Mouse (Mus musculus) erythroid progenitor cell, adult 5-6 weeks (primary cell): Measurements from ENCODE around the gene Clybl. TPM values are rescaled to one million over a fixed set of nuclear protein-coding genes. Genes with fewer than 3 reads are reported as not detected.

ENCODE experiments used
- ATAC-seq: replicated peaks from 2 replicates; pipeline ENCODE4 v1.8.0; 2016; ENCODE audit warnings: moderate number of reproducible peaks, mild to moderate bottlenecking, moderate TSS enrichment, inconsistent platforms; ENCODE audit not compliant: poor library complexity, low FRiP score, severe bottlenecking
- total RNA-seq, 2 experiments: library from RNA; stranded (forward) in 1 of 2; stranded (reverse) in 1 of 2; fragments of 150-400 nt in 1 of 2; fragments of 186-747, 209-891 nt in 1 of 2; gene quantifications; 2 replicates each; pipeline versions ENCODE4 v1.2.3 to v1.2.4; 2015 to 2017; ENCODE audit warnings: low replicate concordance in 2 of 2

Gene Clybl
- 23.5 and 31.4 TPM in 2 replicates for total RNA-seq (2015; ENCODE audit: low replicate concordance)
- total RNA-seq (2017; ENCODE audit: low replicate concordance) = 13.9 and 15.2 TPM in 2 replicates

DNA sequence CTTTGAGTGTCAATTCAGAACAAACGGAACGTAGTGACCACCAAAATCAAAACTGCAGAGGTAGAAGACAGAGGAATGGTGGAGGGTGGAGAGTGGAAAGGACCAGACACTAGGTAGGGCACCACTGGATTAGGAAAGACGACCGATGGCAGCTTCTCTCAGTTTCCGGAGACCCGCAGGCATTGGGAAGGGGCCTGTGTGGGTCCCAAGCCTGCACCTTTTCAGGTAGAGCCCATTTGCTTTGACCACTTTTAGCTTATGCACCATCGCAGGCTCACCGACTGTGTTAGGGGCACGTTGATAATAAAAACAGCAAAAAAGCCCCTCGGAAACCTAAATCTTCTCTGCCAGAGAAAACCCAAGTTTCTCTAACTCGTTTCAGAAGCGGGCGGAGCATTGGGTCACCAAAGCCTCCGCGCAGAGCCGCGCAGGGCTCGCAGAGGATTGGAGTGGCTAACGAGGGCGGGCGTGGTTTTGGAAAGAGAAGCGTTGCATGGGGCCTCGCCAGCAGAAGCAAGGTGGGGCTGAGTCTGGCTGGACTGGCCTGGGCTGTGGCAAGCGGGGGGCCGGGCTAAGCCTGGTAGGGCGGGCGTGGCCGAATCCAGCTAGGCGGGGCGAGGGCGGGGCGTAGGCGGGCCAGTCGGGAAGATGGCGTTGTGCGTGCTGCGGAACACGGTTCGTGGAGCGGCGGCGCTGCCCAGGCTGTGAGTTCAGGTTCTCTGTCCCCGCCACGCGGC, at the start of gene Clybl:
Gene Clybl, plus strand, starts transcription at position 627 of the 737 bp plus-strand sequence.
- ATAC-seq = peak; percentile 92

- no peak for ATAC-seq
Observed at GRCm38 (mm10) chr14:122136368-122136928, 45.1 kb upstream of the Clybl start.

- ATAC-seq = no peak
Observed at GRCm38 (mm10) chr14:122137234-122137633, 44.3 kb upstream of the Clybl start.

DNA sequence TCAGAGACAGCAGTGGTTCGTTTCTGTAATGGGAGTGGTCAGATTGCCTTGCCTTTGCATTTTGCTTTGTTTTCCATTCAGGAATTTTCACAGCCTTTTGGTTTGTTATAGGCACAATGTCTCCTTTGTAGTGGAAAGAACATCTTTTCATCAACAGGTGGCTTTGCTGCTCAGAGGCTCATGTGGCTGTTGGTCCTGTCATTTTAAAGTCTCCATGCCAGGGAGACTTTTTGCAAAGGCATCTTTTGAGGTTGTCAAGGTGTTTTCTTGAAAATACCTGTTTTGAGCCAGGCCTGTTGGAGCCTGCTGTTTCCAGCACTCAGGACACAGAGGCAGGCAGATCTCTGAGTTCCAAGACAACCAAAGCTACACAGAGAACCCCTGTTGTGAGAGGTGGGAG, 41.4 kb upstream of the Clybl start:
- ATAC-seq = no peak

- ATAC-seq = no peak
Observed at GRCm38 (mm10) chr14:122143585-122144269, 37.8 kb upstream of the Clybl start.

DNA sequence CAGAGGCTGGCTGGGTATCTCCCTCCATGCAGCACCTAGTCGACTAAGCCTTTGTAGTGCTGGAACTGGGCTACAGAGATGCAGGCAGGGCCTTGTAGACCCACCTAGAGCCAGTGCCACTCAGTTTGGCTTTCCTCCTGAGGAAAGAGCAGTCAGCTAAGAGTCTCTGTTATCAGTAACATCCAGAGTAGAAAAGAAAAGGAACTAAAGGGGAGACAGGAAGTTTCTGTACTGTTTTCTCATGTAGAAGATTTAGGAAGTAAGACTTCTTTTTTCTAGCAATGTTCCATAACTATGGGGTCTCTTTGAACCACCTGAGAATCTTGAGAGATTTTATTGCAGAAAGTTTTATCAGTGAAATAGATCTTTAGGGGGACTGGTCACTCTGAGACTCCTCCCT, 36.1 kb upstream of the Clybl start:
- ATAC-seq = no peak

GRCm38 (mm10) chr14:122150616-122151015, 30.9 kb upstream of the Clybl start:
- ATAC-seq = no peak

GRCm38 (mm10) chr14:122157738-122158137, 23.8 kb upstream of the Clybl start:
- ATAC-seq = no peak

DNA sequence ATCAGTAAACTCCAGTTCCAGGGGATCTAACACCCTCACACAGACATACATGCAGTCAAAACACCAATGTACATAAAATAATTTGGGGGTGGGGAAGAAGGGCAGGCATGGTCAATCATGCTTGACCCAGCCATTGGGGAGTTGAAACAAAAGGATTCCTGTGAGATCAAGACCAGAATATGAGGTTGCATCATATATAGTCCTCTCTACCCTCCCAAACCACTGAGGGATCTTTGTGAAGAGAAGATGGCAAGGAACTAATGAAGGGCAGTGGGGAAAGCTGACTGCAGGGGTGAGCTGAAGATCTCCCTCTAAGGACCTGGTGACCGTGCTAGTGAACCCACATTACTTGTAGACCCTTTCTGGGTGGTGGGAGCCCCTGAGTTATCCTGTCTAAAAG, 20.6 kb upstream of the Clybl start:
- ATAC-seq = no peak

DNA sequence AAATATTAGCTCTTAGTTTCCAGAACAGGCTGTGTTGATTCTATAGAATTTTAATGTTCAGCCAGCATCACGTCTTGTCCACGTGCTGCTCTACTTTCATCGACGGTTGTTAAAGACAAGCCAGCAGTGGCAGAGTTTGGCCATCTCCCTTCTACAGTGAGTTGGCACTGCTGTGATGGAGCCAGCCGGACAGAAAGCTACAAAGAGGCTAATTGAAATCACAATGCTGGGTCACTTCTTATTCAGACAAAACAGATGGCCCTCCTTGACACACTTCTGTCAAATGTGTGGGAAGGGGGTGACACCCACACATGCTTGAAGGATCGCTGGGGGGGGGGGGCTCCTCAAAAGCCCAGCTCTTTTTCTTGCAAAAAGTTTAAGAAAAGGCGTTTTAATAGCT, 12.6 kb upstream of the Clybl start:
- no peak for ATAC-seq

DNA sequence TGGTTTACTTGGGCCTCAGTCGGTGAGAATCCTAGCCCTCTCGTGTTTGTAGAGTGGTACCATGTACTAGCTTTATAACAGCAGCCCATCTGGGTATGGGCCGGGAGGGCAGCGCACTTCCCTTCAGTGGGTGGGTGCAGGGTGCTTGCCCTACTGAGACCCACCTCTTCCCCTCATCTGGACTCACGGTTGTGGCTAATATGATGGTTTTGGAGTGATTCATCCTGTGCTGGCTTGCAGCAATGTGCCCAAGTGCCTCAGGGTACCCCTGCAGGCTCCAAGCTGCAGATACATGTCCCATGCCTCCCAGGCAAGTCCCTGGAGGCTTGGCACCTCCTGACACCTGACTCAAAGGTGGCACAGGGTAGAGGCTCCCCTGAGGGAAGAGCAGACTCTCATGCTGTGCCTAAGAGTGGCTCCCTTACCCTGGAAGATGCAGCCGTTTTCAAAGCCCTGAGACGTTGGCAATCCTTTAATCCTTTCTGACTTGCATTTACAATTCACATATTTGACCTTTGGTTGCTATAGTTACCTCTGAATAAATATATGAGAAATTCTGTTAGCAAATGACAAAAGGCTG, 11.2 kb upstream of the Clybl start:
- no peak for ATAC-seq

DNA sequence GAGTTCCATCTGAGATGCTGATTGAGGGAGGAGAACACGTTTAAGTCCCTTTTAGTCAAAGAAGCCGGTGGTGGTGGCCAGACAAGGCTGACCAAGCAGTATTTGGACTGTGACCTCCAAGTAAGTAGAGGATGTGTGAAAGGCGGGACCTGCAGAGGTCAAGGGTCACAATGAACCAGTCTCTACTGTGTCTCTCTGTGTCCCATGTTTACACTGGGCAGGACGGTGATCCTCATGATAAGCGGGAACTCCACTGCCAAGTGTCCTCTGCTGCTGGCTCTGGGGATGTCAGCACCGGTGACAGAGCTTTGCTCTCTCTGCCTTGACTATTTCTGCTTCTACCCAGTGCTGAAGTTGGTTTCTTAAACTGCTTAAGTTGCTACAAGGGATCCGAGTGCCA, 10.5 kb upstream of the Clybl start:
- no peak for ATAC-seq

- ATAC-seq = no peak
Observed at GRCm38 (mm10) chr14:122176263-122176798, 5.2 kb upstream of the Clybl start.

DNA sequence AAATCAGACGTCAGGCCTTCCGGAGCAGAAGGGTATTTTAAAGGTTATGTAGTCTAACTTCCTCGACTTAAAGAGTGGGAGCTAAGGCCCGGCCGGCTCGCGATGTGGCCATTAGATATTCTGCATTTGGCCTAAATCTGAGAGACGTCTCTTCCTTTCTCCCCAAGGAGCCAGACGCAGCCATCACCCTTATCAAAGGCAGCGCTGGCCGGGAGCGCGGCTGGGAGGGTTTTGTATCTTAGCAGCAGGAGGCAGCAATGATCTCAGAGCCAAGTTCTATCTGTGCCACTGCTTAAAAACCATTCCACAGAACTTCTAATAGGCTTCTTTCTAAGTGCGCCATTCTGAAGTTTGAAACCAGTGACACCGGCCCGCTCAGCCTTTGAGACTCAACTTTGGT, 2.2 kb upstream of the Clybl start:
- no peak for ATAC-seq

DNA sequence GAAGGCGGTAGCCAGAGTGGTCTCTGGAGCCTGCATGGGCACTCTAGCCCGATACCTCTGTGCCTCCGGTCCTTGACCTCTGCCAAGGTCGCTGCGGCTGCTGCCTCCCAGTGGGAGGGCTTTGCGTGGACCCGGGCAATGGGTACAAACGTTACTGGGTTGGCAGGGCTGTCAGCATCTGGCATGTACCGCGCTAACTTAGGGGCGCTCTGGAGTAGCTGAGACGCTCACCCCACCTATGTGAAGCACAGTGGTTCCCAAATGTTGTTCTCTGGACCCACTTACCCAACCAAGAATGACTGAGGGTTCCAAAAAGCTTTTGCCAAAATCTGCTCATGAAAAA, 282 bp downstream of the Clybl start:
- ATAC-seq = peak; percentile 68

DNA sequence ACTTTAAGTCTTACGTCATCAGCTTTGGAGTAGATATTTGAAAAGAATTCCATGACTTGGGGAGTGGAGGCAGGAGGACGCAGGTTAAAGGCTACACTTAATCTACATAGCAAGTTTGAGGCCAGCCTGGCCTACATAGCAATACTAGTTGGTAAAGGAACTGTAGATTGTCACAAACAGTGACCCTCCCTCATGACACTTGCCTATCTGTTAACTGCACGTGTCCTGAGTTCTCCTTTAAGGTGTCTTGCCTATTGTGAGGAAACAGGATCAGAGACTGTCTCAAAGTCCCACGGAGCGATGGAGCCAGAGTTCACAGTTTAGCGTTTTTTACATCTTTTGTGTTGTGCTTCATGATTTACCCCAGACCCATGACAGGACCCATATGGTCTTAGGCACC, 716 bp downstream of the Clybl start:
- no peak for ATAC-seq

- peak; percentile 67 for ATAC-seq
Observed at GRCm38 (mm10) chr14:122183974-122184373, 2.5 kb downstream of the Clybl start.

DNA sequence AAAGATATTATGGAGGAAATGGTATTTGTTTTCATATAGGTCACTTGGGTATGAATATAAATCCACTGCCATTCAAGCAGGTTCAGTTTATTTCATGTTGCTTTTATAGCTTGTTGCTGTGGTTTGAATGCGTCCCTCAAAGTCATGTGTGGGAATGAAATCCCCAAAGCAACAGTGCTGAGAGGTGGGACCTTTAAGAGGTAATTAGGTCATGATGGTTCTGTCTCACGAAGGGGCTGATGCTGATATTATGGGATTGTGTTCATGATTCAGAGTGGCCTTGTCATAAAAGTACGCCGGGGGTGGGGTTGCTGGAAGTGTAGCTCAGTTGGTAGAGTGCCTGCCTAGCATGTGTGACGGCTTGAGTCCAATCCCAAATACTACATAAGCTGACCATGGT, 6.7 kb downstream of the Clybl start:
- ATAC-seq = no peak

DNA sequence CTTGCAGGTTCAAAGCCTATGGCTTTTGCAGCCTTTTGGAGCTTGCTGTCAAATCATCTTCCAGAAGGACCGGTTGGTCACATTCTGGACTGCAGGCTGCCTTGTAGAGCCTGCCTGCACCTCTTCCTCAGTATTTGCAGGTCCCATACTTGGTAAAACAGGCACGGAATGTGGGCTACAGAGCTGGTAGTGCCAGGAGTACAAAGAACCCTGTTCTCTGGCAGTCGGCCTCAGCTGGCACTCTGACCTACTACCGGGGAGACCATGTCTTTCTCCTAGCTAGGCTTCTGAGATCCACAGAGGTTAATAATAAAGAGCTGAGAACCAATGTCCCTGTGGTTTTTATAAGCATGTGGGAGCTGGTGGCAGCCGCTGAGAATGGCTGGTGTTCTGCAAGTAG, 8.4 kb downstream of the Clybl start:
- ATAC-seq = no peak

DNA sequence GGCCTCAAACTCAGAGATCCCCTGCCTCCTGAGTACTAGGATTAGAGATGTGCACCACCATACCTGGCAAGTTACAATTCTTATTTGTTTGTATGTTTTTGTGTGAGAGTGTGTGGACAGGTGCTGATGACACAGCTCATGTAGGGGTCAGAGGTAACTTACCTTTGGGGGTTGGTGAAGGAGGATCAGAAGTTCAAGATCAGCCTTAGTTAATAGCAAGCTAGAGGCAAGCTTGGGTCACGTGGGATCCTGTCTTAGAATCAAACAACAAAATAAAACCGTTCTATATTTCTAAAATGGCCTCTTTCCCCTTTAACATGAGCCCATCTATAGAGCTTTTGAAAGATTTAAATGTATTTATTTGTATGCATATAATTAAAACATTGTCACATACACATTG, 9.0 kb downstream of the Clybl start:
- ATAC-seq = no peak
